In the genomic region with DNA sequence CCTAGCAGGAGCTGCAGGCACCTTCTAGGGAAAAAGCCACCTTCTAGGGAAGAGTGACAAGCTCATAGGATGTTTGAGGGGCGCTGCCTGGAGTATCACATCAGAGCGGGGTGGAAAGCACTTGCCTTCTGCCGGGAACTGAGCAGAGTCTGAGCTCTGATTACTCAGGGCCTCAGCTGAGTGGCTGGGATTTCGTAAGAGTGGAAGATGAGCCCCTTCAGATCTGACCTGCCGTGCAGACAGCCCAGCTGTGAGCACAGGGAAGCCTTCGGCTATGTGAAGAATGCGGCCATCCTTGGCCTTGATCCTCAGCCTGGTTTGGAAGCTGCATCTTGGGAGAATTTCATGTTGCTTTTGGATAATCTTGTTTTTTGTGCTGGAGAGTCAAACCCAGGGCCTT, we compare ENCODE assay signal across 10 mouse cellular contexts. TPM values are rescaled to one million over a fixed set of nuclear protein-coding genes. Genes with fewer than 3 reads are reported as not detected.
DNase-seq lines count a peak whose midpoint lies in the region; ATAC-seq lines count a peak whose summit lies in the region.
"Had no signal": no experiment of that assay in that cellular context is flagged by ENCODE, and none has a peak within 500 bp of the region (broad histone marks: within the 10 kb centered on the region; RNA-seq: fewer than 3 reads in every experiment).

No protein-coding gene starts in this region.

- H3K9me3 ChIP-seq in limb, embryonic 12.5 days = 0 out of 2 replicates have a peak, but pooled peaks cover 8% of the 10 kb centered on the region
- H3K9me3 ChIP-seq in limb, embryonic 10.5 days (replicated peaks) = no peaks in the 10 kb centered on the region

- 38% methylated on average over 7 of the region's 7 CpGs for WGBS in limb, embryonic 12.5 days
- 32% methylated on average over 7 of the region's 7 CpGs for WGBS in limb, embryonic 10.5 days

- no peak for ATAC-seq in limb, embryonic 12.5 days (ENCODE audit: insufficient number of reproducible peaks, insufficient read depth, low FRiP score, low TSS enrichment, low read depth)
- peak; percentile 78 for ATAC-seq in granulocyte monocyte progenitor cell, adult 5-6 weeks (replicated peaks; ENCODE audit: poor library complexity, severe bottlenecking)

- no peak overlapping the region for H3K4me2 ChIP-seq in limb, embryonic 12.5 days

- H3K36me3 ChIP-seq in limb, embryonic 12.5 days = peaks cover 9% of the 10 kb centered on the region
- peaks cover 16% of the 10 kb centered on the region; the same call in 1 of the 2 replicates for H3K36me3 ChIP-seq in limb, embryonic 10.5 days

- H3K4me3 ChIP-seq in limb, embryonic 12.5 days (replicated peaks) = no peak overlapping the region
- no peak overlapping the region for H3K4me3 ChIP-seq in limb, embryonic 10.5 days
- H3K4me3 ChIP-seq in brown adipose tissue, adult 24 weeks (ENCODE audit: insufficient read depth, low read depth, low read length) = no peak overlapping the region
- H3K4me3 ChIP-seq: forebrain, embryonic 10.5 days had no signal

- H3K27me3 ChIP-seq in limb, embryonic 12.5 days = no peaks in the 10 kb centered on the region
- H3K27me3 ChIP-seq in limb, embryonic 10.5 days (ENCODE audit: low read depth, poor library complexity, severe bottlenecking) = no peaks in the 10 kb centered on the region

- DNase-seq in limb, embryonic 10.5 days (ENCODE audit: low spot score) = no peak
- peak; percentile 55 for DNase-seq in skeletal muscle tissue, adult 2 months (ENCODE audit: low read depth, low spot score)
- DNase-seq in left cerebral cortex, adult 9 months (ENCODE audit: low spot score in 2 of 2) = no peak
- no peak for DNase-seq in ovary, postnatal 10 days (ENCODE audit: low spot score)
- DNase-seq in cerebellum, postnatal 10 days = no peak

- peaks cover 21% of the 10 kb centered on the region for H3K4me1 ChIP-seq in limb, embryonic 12.5 days (replicated peaks)
- peaks cover 15% of the 10 kb centered on the region for H3K4me1 ChIP-seq in limb, embryonic 10.5 days
- no peaks in the 10 kb centered on the region; the same call in 1 of the 2 replicates for H3K4me1 ChIP-seq in brown adipose tissue, adult 24 weeks (ENCODE audit: control insufficient read depth, insufficient read depth, insufficient read length, low read length)

- no peak overlapping the region for H3K9ac ChIP-seq in limb, embryonic 12.5 days (replicated peaks)

- 0 out of 2 replicates have a peak overlapping the region, but pooled peaks have one; percentile 42 for H3K27ac ChIP-seq in limb, embryonic 12.5 days
- H3K27ac ChIP-seq in limb, embryonic 10.5 days = no peak overlapping the region
- peak overlapping the region; percentile 52; the same call in 1 of the 2 replicates for H3K27ac ChIP-seq in brown adipose tissue, adult 24 weeks (replicated peaks; ENCODE audit: low read depth, low read length)
- H3K27ac ChIP-seq: forebrain, embryonic 10.5 days had no signal

RNA-seq across cellular contexts. Expression of a gene that starts 10.5 kb away (rescaled TPM):
- polyA plus RNA-seq in limb, embryonic 12.5 days (2016; fragmentation: Nextera tagmentation; extraction: Ambion mirVana) = 41.5 and 43.7 TPM in 2 replicates
- 20.0 and 25.8 TPM in 2 replicates for polyA plus RNA-seq in limb, embryonic 10.5 days (2016; fragmentation: Nextera tagmentation; extraction: Ambion mirVana)
- polyA plus RNA-seq in brown adipose tissue, adult 24 weeks (2012; ENCODE audit: insufficient read depth, insufficient read length, missing spikeins) = 4.0 and 7.2 TPM in 2 replicates
- total RNA-seq in granulocyte monocyte progenitor cell, adult 5-6 weeks (2014; fragmentation: Nextera tagmentation) = not detected in 2 replicates
- not detected in 2 replicates for total RNA-seq in granulocyte monocyte progenitor cell, adult 5-6 weeks (2017)
- total RNA-seq: MEL had no signal
